Mouse (Mus musculus): ENCODE measurements at regions not wholly inside any gene's neighbourhood (a gene's known extent, or its start where the extent isn't known, plus 50 kb on each side); places are given as distances from the start of the nearest gene placed in this dataset.

DNA sequence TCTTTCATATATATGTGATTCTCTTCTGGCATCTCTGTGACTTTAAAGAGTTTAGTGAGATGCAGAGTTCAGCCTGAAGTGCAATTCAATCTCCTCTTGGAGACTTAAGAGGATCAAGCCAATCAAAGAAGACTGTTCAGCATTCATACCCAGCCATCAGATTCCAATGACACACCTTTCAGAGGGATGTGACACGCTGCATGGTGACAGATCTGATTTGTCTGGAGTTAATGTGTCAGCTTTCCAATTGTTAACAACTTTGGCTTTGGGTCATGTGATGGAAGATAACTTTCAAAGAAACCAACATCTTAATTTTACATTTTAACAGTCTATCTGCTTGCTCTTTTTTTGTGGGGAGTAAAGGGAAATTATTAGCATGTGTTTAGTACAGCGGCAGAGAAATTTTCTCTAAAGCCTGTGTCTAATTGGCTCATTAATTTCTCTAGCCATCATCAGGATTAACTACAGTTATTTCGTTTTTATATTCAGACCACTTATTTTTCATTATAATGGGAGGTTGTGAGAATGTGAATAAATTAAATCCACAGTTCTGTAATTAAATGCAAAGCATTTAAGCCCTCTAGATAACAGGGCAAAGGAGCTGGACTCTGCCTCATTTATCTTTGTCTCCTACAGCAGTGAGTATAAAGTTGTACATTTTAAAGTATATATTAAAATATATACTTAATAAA is 108.2 kb upstream of the Adamts5 start:
- no peak overlapping the region for H3K27ac ChIP-seq (ENCODE audit: low read depth, low read length)
- no peaks in the 10 kb centered on the region for H3K9me3 ChIP-seq (ENCODE audit: control insufficient read depth, low read length)
- H3K4me2 ChIP-seq (ENCODE audit: low read length): no peak overlapping the region
- 53% methylated on average over 3 of the region's 3 CpGs for WGBS
- no peaks in the 10 kb centered on the region for H3K36me3 ChIP-seq (ENCODE audit: control insufficient read depth, insufficient read depth, low read length)
- H3K4me3 ChIP-seq (ENCODE audit: low read length): no peak overlapping the region
- H3K4me1 ChIP-seq (ENCODE audit: control insufficient read depth, insufficient read depth, low read depth, low read length): no peaks in the 10 kb centered on the region
- no peak for ATAC-seq
- no peak overlapping the region for H3K9ac ChIP-seq (ENCODE audit: low read depth, low read length)
- H3K27me3 ChIP-seq (replicated peaks; ENCODE audit: control insufficient read depth, insufficient read depth, low read length): no peaks in the 10 kb centered on the region

DNA sequence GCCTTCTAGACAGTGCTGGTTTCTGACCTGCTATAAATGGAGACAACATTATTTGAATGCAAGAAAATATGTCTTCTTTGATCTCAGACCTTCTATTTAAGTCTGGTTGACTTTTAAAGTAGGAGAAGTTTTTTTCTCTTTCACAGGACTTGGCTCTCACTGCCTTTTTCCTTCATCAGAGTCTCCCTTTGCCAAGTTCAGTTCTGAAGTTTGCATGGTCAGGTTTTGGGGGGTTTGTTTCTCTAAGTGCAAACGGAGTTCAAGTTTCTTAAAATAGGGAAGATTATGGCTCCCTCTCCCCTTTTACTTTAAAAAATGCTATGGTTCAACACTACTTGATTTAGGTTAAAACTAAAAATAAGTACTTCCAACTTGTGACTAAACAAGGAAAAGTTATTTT is 106.2 kb upstream of the Adamts5 start:
- 76% methylated on average over 1 of the region's 1 CpGs for WGBS
- no peaks in the 10 kb centered on the region for H3K4me1 ChIP-seq (ENCODE audit: control insufficient read depth, insufficient read depth, low read depth, low read length)
- H3K36me3 ChIP-seq (ENCODE audit: control insufficient read depth, insufficient read depth, low read length): no peaks in the 10 kb centered on the region
- H3K27me3 ChIP-seq (replicated peaks; ENCODE audit: control insufficient read depth, insufficient read depth, low read length): no peaks in the 10 kb centered on the region
- H3K9me3 ChIP-seq (ENCODE audit: control insufficient read depth, low read length): no peaks in the 10 kb centered on the region
- ATAC-seq: no peak
- H3K27ac ChIP-seq (ENCODE audit: low read depth, low read length): no peak overlapping the region
- H3K9ac ChIP-seq (ENCODE audit: low read depth, low read length): no peak overlapping the region
- no peak overlapping the region for H3K4me2 ChIP-seq (ENCODE audit: low read length)
- no peak overlapping the region for H3K4me3 ChIP-seq (ENCODE audit: low read length)

DNA sequence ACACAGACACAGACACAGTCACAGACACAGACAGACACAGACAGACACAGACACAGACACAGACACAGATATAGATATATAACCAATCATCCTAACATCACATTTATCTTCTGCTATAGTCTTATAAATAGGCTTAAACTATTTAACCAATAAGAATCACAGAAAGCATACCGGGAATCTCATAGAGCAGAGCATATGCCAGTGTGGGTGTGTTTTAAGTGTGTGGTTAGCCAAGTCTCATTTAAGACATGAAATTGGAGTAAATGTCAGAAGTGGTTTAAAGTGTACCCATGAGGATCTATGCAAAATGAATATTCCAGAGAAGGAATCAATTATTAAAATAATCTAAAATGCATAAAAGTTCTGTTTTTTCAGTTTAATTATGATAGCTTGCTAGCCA is 99.2 kb upstream of the Adamts5 start:
- no peak for ATAC-seq
- no peaks in the 10 kb centered on the region for H3K36me3 ChIP-seq (ENCODE audit: control insufficient read depth, insufficient read depth, low read length)
- H3K4me3 ChIP-seq (ENCODE audit: low read length): no peak overlapping the region
- no peaks in the 10 kb centered on the region for H3K27me3 ChIP-seq (replicated peaks; ENCODE audit: control insufficient read depth, insufficient read depth, low read length)
- no peaks in the 10 kb centered on the region for H3K9me3 ChIP-seq (ENCODE audit: control insufficient read depth, low read length)
- no peak overlapping the region for H3K9ac ChIP-seq (ENCODE audit: low read depth, low read length)
- 86% methylated on average over 1 of the region's 1 CpGs for WGBS
- no peak overlapping the region for H3K27ac ChIP-seq (ENCODE audit: low read depth, low read length)
- H3K4me2 ChIP-seq (ENCODE audit: low read length): no peak overlapping the region
- H3K4me1 ChIP-seq (ENCODE audit: control insufficient read depth, insufficient read depth, low read depth, low read length): no peaks in the 10 kb centered on the region

DNA sequence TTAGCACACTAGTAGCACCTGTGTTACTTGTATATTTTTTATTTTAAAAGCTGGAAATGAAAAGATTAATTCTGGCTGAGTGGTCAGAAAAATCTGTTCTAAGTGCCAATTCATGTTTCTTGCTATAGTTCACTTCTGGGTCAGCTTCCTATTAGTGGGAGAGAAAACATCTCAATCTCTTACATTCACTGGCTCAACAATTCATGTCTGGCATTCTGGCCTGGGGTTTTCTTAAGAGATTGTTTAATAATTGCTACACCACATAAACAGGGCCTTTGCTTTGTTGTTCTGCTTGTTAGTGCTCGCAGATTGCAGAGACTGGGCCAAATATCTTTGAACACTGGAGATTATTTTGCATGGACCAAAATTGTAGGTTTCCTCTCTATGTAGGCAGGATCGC is 84.2 kb upstream of the Adamts5 start:
- WGBS: 69% methylated on average over 2 of the region's 2 CpGs
- H3K9ac ChIP-seq (ENCODE audit: low read depth, low read length): no peak overlapping the region
- ATAC-seq: no peak
- H3K27me3 ChIP-seq (replicated peaks; ENCODE audit: control insufficient read depth, insufficient read depth, low read length): no peaks in the 10 kb centered on the region
- no peak overlapping the region for H3K4me3 ChIP-seq (ENCODE audit: low read length)
- no peaks in the 10 kb centered on the region for H3K9me3 ChIP-seq (ENCODE audit: control insufficient read depth, low read length)
- no peaks in the 10 kb centered on the region for H3K4me1 ChIP-seq (ENCODE audit: control insufficient read depth, insufficient read depth, low read depth, low read length)
- H3K27ac ChIP-seq (ENCODE audit: low read depth, low read length): no peak overlapping the region
- H3K4me2 ChIP-seq (ENCODE audit: low read length): no peak overlapping the region
- no peaks in the 10 kb centered on the region for H3K36me3 ChIP-seq (ENCODE audit: control insufficient read depth, insufficient read depth, low read length)

DNA sequence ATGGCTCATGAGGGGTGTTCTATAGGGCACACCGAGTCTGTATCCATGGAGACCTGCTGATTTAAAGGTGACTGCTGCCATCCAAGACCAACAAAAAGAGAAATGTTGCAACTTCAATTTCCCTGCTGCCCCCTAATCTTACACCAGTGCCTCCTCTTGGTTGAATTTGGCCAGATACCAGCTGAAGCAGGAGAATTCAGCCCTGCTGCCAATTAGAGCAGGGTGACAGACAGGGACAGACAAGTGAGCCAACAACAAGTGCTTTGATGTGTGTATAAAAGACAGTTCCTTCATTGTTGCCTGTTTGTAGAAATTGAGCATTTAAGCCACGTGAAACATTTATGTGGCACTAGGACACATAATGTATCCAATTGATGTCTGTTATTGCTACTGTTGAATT is 75.5 kb upstream of the Adamts5 start:
- peak; percentile 64; the same call in 1 of the 2 replicates for ATAC-seq
- Histone ChIP-seq H3K27me3 (replicated peaks; ENCODE audit: control insufficient read depth, insufficient read depth, low read length) (no peaks in the 10 kb centered on the region), H3K4me2 (ENCODE audit: low read length) (no peak overlapping the region), H3K36me3 (ENCODE audit: control insufficient read depth, insufficient read depth, low read length) (no peaks in the 10 kb centered on the region), H3K4me1 (ENCODE audit: control insufficient read depth, insufficient read depth, low read depth, low read length) (no peaks in the 10 kb centered on the region), H3K27ac (ENCODE audit: low read depth, low read length) (no peak overlapping the region), H3K9ac (ENCODE audit: low read depth, low read length) (no peak overlapping the region), H3K9me3 (ENCODE audit: control insufficient read depth, low read length) (no peaks in the 10 kb centered on the region), H3K4me3 (ENCODE audit: low read length) (no peak overlapping the region)
- 65% methylated on average over 2 of the region's 2 CpGs for WGBS

DNA sequence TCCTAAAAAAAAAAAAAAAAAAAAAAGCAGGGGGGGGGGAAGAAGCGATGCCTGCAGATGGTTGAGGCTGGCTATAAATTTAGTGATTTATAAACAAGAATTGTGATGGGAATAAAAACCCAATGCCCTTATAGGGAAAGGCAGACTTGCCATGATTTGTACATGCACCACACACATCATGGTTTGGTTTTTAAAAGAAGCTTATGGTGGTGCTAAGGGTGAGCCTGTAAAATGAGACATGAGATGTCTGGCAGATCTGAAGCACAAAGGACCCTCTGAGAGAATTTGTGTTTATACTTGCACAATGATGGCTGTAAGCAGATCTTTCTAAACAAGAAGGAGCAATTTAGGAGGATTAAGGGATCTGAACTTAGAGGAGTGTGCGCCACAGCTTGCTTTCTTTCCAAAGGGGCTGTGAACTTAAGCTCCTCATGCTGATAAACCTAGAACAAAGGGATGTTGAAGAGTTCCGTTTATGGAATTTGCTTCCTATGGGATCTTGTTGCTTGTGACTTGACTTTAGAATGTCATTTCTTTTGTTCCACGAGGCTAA is 65.3 kb upstream of the Adamts5 start:
- Histone ChIP-seq H3K4me2 (ENCODE audit: low read length) (no peak overlapping the region), H3K9ac (ENCODE audit: low read depth, low read length) (no peak overlapping the region), H3K27me3 (replicated peaks; ENCODE audit: control insufficient read depth, insufficient read depth, low read length) (no peaks in the 10 kb centered on the region), H3K9me3 (ENCODE audit: control insufficient read depth, low read length) (no peaks in the 10 kb centered on the region), H3K27ac (ENCODE audit: low read depth, low read length) (no peak overlapping the region), H3K36me3 (ENCODE audit: control insufficient read depth, insufficient read depth, low read length) (no peaks in the 10 kb centered on the region), H3K4me3 (ENCODE audit: low read length) (no peak overlapping the region), H3K4me1 (ENCODE audit: control insufficient read depth, insufficient read depth, low read depth, low read length) (no peaks in the 10 kb centered on the region)
- no peak for ATAC-seq
- 47% methylated on average over 4 of the region's 4 CpGs for WGBS

DNA sequence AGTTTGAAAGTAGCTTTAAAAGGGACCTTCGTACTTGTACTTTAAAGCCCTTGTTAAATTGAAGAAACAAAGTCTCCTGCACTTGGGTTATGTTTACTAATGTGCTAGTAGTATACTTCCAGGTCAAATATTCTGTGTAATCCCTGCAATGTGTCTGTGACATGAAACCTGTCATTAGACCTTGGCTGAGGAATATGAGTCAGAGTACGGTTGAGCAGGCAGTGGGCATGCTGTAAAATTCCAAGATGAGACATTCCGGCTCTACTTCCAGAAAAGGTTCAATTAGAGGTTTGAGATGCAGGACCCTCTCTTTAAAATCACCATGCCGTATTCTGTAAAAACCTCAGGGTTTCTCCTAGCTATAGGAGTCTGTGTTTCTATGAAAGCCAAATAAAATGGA is 64.6 kb upstream of the Adamts5 start:
- no peak overlapping the region for H3K4me2 ChIP-seq (ENCODE audit: low read length)
- 83% methylated on average over 4 of the region's 4 CpGs for WGBS

DNA sequence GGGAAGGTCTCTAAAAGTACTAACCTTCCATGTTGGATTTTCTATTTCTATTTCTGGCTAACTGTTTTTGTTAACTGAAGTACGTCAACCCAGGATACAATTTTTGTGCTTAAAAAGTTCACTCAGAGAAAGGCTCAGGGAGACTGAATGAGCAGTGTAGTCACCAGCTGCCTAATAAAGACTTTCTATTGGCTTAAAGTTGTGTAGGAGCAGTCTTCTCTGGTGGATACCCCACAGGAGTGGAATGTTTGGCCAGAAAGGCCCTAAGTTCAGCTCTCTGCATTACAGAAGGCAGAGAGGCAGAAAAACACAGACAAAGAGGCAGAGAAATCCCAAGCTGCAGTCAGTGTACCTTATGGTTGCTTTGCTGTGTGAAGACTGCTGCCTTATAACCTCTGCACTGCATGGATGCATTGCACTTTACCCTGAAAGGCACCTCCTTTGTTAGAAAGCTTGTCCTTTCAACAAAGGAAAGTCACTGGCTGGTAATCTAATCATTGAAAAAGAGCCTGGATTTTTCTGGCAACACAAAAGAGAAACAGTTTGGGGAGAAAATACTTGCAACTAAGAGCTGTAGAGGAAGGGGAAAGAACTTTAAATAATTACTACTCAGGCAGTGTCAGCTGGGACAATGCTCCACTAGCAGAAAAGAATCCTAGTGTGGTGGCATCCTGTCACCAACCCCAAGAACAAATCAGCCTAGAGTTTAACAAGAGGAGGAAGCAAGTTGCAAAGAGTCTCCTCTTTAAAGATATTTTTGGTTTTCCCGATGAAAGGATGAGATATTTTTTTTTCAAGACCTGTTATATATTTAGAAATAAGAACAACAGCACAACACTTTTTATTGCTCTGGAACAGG is 63.0 kb upstream of the Adamts5 start:
- Histone ChIP-seq H3K4me3 (ENCODE audit: low read length) (no peak overlapping the region), H3K4me2 (ENCODE audit: low read length) (no peak overlapping the region), H3K27ac (ENCODE audit: low read depth, low read length) (no peak overlapping the region), H3K9ac (ENCODE audit: low read depth, low read length) (no peak overlapping the region), H3K36me3 (ENCODE audit: control insufficient read depth, insufficient read depth, low read length) (no peaks in the 10 kb centered on the region), H3K9me3 (ENCODE audit: control insufficient read depth, low read length) (no peaks in the 10 kb centered on the region), H3K27me3 (replicated peaks; ENCODE audit: control insufficient read depth, insufficient read depth, low read length) (no peaks in the 10 kb centered on the region), H3K4me1 (ENCODE audit: control insufficient read depth, insufficient read depth, low read depth, low read length) (no peaks in the 10 kb centered on the region)
- ATAC-seq: no peak
- WGBS: 35% methylated on average over 2 of the region's 2 CpGs

More for the DNA sequence above, 64.6 kb upstream of the Adamts5 start:
- H3K36me3 ChIP-seq (ENCODE audit: control insufficient read depth, insufficient read depth, low read length): no peaks in the 10 kb centered on the region
- H3K4me1 ChIP-seq (ENCODE audit: control insufficient read depth, insufficient read depth, low read depth, low read length): no peaks in the 10 kb centered on the region
- no peak overlapping the region for H3K9ac ChIP-seq (ENCODE audit: low read depth, low read length)
- no peak overlapping the region for H3K4me3 ChIP-seq (ENCODE audit: low read length)
- H3K27ac ChIP-seq (ENCODE audit: low read depth, low read length): no peak overlapping the region
- ATAC-seq: no peak
- H3K27me3 ChIP-seq (replicated peaks; ENCODE audit: control insufficient read depth, insufficient read depth, low read length): no peaks in the 10 kb centered on the region
- H3K9me3 ChIP-seq (ENCODE audit: control insufficient read depth, low read length): no peaks in the 10 kb centered on the region

DNA sequence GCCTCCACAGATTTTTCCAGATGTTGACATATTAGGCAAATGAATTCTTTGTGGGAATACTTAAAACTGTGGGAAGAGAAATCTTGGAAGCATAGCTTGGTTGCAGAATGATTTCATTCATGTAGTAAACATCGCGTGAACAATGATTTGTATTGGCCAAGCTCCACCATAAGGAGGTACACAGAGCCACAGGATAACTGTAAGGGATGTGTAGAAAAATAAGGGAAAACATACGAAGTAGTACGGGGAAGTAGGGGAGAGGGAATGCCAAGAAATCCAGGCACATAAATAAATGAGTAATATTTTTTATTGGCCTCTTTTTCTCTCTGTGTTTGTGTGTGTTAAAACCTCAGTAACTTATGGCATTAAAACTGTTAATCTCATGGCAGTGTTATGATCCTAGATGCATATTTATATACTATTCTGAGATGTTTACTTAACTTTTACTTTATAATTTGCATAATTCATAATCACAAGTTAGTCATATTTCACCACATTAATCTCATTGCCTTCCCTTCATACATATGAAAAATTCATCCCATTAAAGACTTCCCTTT is 54.5 kb upstream of the Adamts5 start:
- Histone ChIP-seq H3K36me3 (ENCODE audit: control insufficient read depth, insufficient read depth, low read length) (no peaks in the 10 kb centered on the region), H3K4me3 (ENCODE audit: low read length) (no peak overlapping the region), H3K9me3 (ENCODE audit: control insufficient read depth, low read length) (no peaks in the 10 kb centered on the region), H3K9ac (ENCODE audit: low read depth, low read length) (no peak overlapping the region), H3K27ac (ENCODE audit: low read depth, low read length) (no peak overlapping the region), H3K27me3 (replicated peaks; ENCODE audit: control insufficient read depth, insufficient read depth, low read length) (no peaks in the 10 kb centered on the region), H3K4me2 (ENCODE audit: low read length) (no peak overlapping the region), H3K4me1 (ENCODE audit: control insufficient read depth, insufficient read depth, low read depth, low read length) (no peaks in the 10 kb centered on the region)
- no peak for ATAC-seq
- 88% methylated on average over 4 of the region's 4 CpGs for WGBS

Measured in hindbrain, embryonic 16.5 days (tissue).